Mouse (Mus musculus): ENCODE data around the gene Lcn10.
"Not testable (repeated sequence)": the region's sequence is repeated elsewhere in the genome, so short reads cannot be mapped to it uniquely, and the experiment has no call there.

The Lcn10 gene

DNA sequence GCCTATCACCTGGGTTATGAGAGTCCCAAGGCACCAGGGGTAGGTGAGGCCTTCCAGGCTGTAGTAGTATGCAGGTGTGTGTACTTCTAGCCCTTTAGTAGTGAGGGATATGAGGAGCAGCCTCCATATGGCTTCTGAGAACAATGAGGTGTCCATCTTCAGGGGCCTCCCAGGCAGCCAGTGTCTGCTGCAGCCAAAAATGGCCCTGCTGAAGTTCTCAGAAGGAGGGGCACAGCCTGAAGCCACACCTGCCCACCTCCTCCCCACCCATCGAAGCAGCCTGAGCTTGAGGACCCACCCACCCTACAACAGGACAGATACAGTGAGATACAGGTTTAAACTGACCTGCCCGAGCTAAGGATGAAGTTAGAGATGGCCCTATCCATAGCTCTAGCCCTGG lies at the start of gene Lcn10:
Gene Lcn10, plus strand, starts transcription at position 301 of the 400 bp plus-strand sequence.
- ATAC-seq (ENCODE audit: insufficient number of reproducible peaks, low FRiP score, low TSS enrichment): no peak

DNA sequence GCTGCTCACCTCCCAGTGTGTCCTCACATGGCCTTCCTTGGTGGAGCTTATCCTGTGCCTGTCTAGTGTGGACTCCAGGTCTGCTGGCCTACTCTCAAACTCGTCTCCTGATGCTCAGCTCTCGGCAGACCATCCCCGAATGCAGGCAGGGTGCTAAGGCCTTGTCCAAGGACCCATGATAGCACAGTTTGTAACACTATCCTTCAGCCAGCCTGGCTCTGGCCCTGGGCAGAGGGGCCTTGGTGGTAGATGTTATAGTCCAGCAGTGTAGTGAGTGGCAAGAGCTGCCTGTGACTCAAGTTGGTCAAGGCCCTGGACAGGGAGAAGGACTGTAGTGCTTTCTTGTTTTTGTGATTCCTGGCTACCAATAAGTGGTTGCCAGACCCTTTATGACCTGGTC lies 48.9 kb upstream of the Lcn10 start:
- no peak for ATAC-seq (ENCODE audit: insufficient number of reproducible peaks, low FRiP score, low TSS enrichment)

DNA sequence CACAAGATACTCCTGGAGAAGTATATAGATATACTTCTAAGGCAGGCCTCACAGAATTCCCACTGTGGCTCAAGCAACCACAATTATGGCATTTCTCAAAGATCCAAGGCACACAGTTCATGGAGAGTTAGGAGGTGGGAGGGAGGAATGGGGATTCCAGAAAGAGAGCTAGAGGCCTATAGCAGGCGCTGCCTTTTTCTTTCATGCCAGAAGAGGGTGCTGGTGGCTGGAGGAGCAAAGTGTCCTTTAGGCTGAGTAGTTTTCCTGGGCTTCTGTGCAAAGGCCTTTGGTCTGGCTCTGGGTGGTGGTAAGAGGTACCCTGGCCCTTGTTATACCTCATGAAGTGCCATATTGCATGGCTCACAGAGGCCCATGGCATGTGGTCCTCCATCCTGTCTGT lies 48.5 kb upstream of the Lcn10 start:
- no peak for ATAC-seq (ENCODE audit: insufficient number of reproducible peaks, low FRiP score, low TSS enrichment)

DNA sequence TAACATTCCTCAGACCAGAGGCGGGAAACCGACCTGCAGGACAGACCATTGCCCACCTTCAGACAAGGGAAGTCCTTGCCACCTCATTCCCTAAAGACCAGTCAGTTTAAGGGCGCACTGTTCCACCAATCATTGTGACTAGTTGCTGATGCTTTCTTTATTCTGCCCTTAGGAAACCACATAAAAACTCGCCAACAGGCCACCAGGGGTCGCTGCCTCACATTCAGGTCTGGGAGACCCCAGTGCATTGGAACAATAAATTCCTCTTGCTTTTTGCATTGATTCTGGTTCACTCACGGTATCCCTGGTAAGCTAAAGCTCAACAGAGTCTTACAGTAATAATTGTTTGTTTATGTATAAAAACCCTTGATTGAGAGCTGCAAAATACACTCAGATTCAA lies 42.6 kb upstream of the Lcn10 start:
- no peak for ATAC-seq (ENCODE audit: insufficient number of reproducible peaks, low FRiP score, low TSS enrichment)

DNA sequence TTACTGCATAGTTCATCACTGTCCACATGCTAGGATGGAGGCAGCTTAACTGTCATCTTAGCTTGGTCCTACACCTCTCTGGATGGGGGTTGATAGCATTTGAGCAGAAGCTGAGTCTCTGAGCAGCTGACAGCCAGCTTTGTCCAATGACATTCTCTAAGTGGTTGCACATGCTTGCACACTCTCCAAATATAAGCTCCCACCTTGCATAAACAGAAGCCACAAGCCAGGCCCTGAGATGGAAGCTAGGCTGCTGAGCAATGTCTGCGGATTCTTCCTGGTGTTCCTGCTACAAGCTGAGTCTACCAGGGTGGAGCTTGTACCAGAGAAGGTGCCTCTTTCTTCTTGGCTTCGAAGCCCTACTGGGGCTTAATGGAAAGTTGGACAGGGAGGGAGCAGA lies 29.6 kb upstream of the Lcn10 start, which contains the start of gene Lcn8:
Gene Lcn8, plus strand, starts transcription at position 219 of the 400 bp plus-strand sequence.
- no peak for ATAC-seq (ENCODE audit: insufficient number of reproducible peaks, low FRiP score, low TSS enrichment)

DNA sequence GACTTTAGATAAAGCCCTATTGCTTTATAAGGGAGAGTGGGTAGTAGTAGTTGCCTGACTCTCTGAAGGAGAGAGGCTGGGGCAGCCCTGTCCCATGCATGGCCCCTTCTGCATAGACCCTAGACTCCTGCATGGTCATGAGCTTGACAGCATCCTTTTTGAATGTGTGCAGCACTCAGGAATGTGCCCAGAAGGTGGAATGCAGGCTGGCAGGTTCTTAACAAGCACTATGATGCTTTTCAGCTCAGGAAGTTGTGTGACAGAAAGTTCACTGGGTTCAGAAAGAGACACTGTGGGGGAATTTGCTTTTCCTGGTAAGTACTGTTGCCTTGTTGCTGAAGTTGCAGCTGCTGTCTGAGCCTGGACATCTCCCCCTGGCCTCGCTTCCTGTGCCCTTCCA lies 28.0 kb upstream of the Lcn10 start:
- ATAC-seq (ENCODE audit: insufficient number of reproducible peaks, low FRiP score, low TSS enrichment): no peak

DNA sequence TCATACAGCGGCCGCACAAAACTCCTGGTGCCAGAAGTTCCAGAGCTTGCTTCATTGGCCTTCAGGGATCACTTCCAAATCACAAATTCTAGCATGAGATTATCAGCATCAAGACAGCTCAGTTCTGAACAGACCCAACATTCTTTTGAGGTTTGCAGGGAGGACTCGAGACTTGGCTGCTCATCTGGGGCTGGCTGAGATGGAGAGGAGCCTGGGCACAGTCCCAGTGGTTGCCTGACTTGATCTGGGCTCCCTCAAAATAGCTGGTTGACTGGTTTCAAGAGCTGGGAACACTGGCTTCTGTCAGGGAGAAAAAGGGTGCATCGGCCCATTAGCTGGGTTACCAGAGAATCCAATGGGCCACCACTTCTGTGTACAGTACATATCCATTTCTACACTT lies 25.8 kb upstream of the Lcn10 start:
- ATAC-seq (ENCODE audit: insufficient number of reproducible peaks, low FRiP score, low TSS enrichment): no peak

DNA sequence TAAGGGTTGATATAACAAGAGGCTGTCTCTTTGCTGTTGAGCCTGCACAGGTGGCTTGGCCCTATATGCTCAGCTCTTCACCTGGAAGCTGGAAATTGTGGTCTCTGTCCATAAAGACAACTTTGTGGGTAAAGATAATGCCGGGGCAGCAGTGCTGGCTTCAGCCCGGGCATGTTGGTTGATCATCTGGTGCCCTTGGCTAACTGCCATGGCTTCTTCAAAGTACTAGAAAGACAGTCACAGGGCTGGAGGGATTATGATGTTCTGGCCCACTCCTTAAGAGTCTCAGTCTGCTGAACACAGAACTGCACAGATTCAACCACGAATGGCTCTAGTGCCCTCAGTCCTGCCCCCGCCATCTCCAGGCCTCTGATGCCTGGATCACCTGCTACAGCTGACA lies 25.3 kb upstream of the Lcn10 start:
- ATAC-seq (ENCODE audit: insufficient number of reproducible peaks, low FRiP score, low TSS enrichment): no peak

DNA sequence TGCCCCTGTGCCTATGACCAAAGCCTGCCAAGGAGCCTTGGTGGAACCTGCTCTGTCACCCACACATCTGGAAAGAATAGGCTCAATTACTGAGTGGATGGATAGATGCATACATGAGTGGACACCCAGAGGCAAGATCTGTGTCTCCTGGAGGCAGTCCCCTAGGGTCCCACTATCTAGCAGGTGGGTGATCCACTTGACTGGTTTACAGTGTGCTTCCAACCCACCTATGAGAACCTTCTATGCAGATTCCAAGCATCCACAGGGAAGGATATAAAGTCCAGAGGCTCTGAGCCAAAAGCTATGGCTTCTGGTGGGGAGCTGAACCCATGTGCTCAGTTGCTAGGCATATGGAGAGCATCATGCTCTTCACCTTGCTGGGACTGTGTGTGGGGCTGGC lies 24.9 kb upstream of the Lcn10 start, which contains the start of gene Lcn5:
Gene Lcn5, plus strand, starts transcription at position 301 of the 400 bp plus-strand sequence.
- no peak for ATAC-seq (ENCODE audit: insufficient number of reproducible peaks, low FRiP score, low TSS enrichment)

DNA sequence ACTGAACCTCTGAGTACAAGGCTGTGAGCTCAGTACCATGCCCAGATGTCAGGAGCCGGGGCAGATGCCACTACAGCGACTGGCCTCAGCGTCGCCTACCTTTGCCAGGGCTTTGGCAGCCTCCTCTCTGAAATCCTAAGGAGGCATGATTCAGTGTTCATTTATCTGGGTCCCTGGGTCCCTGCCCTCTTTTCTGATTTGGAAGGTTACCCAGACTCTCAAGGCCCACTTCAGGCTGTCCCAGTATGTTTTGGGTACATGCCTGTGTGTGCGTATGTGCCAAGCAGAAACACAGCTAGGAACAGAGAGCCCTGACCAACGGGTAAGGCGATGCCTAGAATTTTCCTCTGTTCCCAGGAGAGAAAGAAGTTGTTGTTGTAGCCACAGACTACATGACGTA lies 22.2 kb upstream of the Lcn10 start:
- ATAC-seq (ENCODE audit: insufficient number of reproducible peaks, low FRiP score, low TSS enrichment): no peak

DNA sequence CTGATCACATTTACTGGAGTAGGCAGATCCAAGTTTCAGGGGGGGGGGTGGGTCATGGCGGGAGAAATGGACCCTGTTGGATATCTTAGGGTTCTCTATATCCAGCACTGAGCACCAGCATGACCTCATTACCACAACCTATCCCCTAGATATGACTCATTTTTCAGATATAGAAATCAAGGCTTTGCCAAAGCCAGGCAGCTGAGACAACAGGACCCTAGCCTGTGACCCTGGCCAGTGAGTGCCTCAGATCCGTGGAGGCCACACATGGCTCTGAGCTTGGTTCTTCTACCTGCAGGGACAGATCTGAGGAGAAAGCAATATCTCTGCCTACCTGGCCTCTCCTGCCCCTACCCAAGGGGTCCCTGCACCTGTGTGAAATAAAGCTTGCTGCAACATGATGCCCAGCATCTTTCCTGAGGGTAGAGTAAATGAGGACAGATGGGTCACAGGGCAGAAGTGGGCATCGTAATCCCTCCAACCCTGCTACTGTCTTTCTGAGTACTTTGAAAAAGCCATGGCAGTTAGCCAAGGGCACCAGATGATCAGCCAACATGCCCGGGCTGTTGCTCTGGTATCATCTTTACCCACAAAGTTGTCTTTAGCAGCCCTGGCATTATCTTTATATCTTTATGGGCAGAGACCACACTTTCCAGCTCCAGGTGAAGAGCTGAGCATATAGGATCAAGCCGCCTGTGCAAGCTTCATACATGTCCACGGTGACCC lies 21.1 kb upstream of the Lcn10 start:
- ATAC-seq (ENCODE audit: insufficient number of reproducible peaks, low FRiP score, low TSS enrichment): no peak

DNA sequence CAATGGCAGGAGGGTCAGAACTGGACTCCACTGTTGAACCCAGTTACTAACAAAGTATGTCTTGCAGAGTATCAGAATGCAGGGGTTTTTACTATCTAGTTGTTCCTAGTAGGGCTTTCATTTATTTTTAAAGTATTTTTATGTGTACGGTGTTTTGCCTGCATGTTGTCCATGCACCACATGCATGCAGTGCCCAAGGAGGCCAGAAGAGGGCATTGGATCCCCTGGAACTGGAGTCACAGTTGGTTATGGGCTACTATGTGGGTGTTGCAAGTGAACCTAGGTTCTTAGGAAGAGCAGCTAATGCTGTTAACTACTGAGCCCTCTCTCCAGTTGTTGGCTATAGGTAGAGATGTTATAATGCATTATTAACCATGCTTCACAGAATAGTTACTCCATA lies 19.0 kb upstream of the Lcn10 start:
- ATAC-seq (ENCODE audit: insufficient number of reproducible peaks, low FRiP score, low TSS enrichment): no peak

DNA sequence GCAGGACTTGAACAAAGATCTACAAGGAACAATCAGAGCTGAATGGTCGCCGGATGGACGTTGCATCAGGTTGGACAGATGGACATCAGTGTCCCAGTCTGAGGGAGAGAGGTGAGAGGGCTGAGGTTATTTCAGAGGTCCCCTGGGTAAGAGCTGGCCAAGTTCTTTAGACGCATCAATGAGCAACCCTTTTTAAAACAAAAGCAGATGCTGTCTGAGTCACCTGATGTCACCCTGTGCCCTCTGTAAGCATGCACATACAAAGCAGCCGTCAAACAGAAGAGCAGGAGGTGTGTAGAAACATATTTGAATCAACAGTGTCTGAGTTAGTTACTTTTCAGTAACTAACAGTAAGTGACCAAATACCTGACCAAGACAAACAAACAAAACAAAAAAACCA lies 18.4 kb upstream of the Lcn10 start:
- no peak for ATAC-seq (ENCODE audit: insufficient number of reproducible peaks, low FRiP score, low TSS enrichment)

DNA sequence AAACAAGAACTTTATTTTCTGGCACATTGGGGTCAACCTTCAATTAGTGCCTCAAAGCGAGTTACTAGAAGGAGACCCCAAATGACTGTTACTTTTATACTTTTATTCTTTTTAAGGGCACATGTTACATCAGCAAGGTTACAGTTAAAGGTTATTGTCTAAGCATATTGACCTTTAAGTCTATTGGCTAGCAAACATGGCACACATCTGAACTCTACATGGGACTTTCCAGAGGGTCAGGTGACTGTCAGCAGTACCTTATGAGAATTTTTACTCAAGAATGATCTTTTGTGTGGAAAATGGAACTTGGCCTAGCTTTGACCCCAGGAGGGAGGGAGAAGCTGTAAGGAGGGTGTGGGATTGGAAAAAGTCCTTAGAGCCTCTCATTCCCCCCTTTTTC lies 16.0 kb upstream of the Lcn10 start:
- no peak for ATAC-seq (ENCODE audit: insufficient number of reproducible peaks, low FRiP score, low TSS enrichment)

DNA sequence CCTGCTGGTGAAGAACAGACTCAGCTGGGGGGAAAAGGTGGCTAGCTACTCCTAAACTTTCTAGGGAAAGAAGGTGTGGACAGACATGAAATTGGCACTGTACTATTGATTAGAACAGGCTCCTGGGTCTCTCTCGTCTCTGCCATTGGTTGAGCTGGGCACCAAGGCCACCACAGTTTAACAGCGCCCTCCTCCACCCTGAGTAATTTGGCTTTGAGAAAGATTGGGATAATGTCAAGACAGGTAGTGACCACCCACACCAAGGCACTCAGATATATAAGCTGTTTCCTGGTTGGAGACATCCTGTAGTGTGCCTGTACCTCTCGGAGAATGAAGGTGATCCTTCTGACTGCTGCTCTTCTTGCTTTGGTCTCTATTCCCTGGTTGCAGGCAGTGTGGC lies 6.0 kb upstream of the Lcn10 start, which contains the start of gene Lcn6:
Gene Lcn6, plus strand, starts transcription at position 301 of the 400 bp plus-strand sequence.
- ATAC-seq (ENCODE audit: insufficient number of reproducible peaks, low FRiP score, low TSS enrichment): no peak

DNA sequence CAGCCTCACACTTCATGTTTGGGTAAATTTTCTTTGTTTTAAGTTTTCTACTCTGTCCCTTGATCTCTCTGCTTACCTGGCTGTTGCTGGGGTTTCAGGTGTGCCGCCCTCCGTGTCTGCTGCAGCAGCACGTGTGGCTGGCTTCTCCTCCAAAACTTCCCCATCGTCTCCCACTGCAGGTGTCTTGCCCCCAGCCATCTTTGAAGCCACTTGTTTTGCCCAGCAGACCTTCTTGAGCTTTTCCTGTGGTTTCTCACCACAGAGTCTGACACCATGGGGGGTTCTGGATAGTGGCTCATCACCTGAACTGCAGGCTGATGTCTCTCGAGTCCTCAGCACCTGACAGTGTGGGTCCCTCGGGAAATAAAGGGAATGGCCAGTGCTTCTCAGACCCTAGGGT lies 3.0 kb upstream of the Lcn10 start:
- no peak for ATAC-seq (ENCODE audit: insufficient number of reproducible peaks, low FRiP score, low TSS enrichment)

DNA sequence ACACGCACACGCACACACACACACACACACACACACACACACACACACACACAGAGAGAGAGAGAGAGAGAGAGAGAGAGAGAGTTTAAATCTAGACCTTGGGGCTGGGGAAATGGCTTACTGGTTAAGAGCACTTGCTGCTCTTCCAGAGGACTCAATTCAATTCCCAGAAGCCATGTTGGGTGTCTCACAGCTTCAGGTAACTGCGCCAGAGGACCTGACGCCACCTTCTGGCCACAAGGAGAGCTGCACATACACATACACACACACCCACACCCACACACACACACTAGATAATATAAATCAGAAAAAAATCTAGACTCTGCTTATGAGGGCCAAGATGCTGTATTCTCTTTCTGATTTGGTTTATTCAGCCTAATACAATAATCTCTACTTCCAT lies 4.4 kb downstream of the Lcn10 start:
- ATAC-seq (ENCODE audit: insufficient number of reproducible peaks, low FRiP score, low TSS enrichment): no peak

DNA sequence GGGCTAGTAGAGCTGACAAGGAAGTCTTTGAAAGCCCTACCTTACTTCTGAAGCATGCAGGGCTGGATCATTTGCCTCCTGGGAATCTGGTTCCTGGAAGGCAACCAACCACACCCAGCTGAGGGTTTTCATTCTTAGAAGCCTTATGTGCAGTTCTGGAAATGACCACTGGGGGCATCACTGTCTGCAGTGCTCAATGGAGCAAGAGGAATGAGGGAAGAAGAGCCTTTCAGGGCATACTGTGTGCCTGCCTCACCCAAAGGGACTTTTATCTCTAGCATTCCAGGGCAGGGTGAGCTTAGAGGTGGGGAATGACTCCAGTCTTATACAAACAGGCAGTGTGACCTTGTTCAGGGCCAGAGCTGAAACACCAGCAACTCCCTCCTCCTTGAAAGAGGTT lies 12.1 kb downstream of the Lcn10 start:
- no peak for ATAC-seq (ENCODE audit: insufficient number of reproducible peaks, low FRiP score, low TSS enrichment)

DNA sequence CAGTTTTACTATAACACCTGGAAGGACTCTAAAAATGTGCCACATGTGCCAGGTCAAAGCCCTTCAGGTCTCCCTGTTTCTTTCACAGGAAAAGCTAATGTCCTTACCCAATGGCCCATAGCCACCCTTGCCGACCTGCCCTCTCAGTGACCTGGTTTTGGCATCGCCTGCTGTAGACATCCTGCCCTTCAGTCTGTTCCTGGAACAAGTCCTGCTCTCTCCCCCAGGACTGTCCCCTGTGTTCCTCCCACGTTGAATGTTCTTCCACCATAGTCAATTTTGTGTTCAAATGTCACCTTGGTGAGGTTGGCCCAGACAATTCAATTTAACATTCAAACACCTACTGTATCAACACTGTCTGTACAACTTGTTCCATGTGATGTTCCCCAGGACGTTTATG lies 14.4 kb downstream of the Lcn10 start:
- ATAC-seq (ENCODE audit: insufficient number of reproducible peaks, low FRiP score, low TSS enrichment): no peak

DNA sequence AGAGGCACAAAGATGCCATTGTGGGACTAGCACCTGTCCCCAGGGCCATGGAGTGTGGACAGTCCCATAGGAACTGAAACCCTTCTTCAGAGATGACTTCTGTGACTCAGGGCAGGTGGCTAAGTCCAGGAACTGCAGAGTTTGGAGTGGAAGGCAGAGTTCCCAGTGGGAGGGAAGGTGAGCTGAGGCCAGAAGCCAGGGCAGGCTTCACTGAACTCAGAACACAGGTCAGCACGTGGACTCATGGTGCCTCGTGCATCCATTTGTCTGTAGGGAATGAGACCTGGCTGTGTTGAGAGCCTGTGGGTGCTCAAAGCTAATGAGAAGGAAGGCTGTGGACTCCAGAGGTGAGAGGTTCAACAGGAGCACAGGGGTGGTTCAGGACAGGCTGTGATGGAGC lies 16.2 kb downstream of the Lcn10 start:
- no peak for ATAC-seq (ENCODE audit: insufficient number of reproducible peaks, low FRiP score, low TSS enrichment)

DNA sequence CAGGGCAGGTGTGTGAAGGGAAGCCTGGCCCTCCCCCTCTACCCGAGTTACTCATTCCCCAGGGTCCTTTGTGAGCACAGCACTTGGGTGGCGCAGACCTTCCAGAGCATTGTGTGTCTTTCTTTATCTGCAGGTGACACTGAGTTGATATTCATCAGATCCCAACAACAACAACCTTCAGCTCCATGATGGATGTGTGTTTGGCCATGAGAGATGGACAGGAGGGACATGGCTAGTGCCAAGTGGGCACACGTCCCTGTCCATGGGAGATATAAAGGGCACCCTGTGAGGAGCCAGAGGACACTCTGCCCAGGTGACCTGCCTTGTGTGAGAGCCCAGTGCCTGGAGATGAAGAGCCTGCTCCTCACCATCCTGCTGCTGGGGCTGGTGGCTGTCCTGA lies 17.2 kb downstream of the Lcn10 start, which contains the start of gene Obp2a:
Gene Obp2a, plus strand, starts transcription at position 301 of the 400 bp plus-strand sequence.
- not testable (repeated sequence) for ATAC-seq (ENCODE audit: insufficient number of reproducible peaks, low FRiP score, low TSS enrichment)

DNA sequence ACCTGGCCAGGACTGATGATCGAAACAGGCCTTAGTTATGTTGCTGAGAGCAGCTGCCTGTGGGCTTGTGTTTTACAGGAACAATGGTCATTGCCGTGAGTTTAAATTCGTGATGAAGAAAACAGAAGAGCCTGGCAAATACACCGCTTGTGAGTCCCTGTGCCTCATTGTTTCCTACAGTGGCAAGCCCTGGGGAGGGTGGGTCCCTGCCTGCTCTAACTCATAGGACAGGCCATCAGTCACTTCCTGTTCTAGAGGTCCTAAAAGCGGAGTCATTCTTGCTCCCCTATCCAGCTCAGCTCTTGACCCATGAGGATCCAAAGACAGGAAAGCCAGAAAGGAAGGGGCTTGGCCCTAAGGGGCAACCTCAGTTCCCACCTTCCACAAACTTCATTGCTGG lies 18.5 kb downstream of the Lcn10 start:
- no peak for ATAC-seq (ENCODE audit: insufficient number of reproducible peaks, low FRiP score, low TSS enrichment)

Data from cerebellum, adult (tissue).